Comparison of ENCODE assay signal across 8 mouse cellular contexts in genomic region chr5:133482291-133483086, GRCm38 (mm10).
A peak's percentile ranks its signal among the peaks of the same experiment; 100 is the strongest.
DNase-seq lines count a peak whose midpoint lies in the region.

No protein-coding gene starts in this region.

- peak; percentile 87 for DNase-seq in Muller cell, postnatal 12 days (ENCODE audit: inconsistent ontology term)
- DNase-seq in brain, adult 2 months (ENCODE audit: low read depth, low spot score), result peak; percentile 72
- DNase-seq in forelimb bud, embryonic 11.5 days (ENCODE audit: low read depth, low spot score), result peak; percentile 62
- DNase-seq in layer of hippocampus, adult 9-11 months, result peak; percentile 34
- peak; percentile 60 to 76 for DNase-seq in right cerebral cortex, postnatal 10 days (ENCODE audit: low spot score in 2 of 2)
- no peak for DNase-seq in urinary bladder, postnatal 25 days (ENCODE audit: low spot score)
- no peak for DNase-seq in thymus, adult 18-20 months
- no peak for DNase-seq in ovary, postnatal 14 days (ENCODE audit: low spot score)

Comparison
In these comparisons a context has a peak if more than half of its experiments do, and no peak if none do; other contexts are left out.
1. DNase-seq: peak in Muller cell, postnatal 12 days (single experiment), brain, adult 2 months (single experiment), forelimb bud, embryonic 11.5 days (single experiment), layer of hippocampus, adult 9-11 months (single experiment) and right cerebral cortex, postnatal 10 days (2 of 2); none in urinary bladder, postnatal 25 days (single experiment), thymus, adult 18-20 months (0 of 2) and ovary, postnatal 14 days (single experiment).